Mouse (Mus musculus) thymus, adult 2 months (tissue): ENCODE results near the gene Ip6k3.

Source experiments
- CTCF ChIP-seq: fragments of 200-500 bp; IDR thresholded peaks from 2 replicates; pipeline ENCODE4 v1.5.1; 2012; ENCODE audit warnings: mild to moderate bottlenecking, control low read depth, low read length, moderate library complexity, borderline replicate concordance; ENCODE audit not compliant: control insufficient read depth, poor library complexity, insufficient read depth; ENCODE audit errors: extremely low read depth
- POLR2A ChIP-seq: fragments of 200-500 bp; IDR thresholded peaks from 2 replicates; pipeline ENCODE4 v1.6.1; 2012; ENCODE audit warnings: mild to moderate bottlenecking, low read length, control low read depth, moderate library complexity; ENCODE audit not compliant: control insufficient read depth, poor library complexity, insufficient read depth; ENCODE audit errors: extremely low read depth

- TF ChIP-seq POLR2A (no peak), CTCF (no peak)
Measured at GRCm38 (mm10) chr17:27106745-27107144, 60.9 kb downstream of the Ip6k3 start.
